Comparison of ENCODE assay signal across 34 mouse cellular contexts in the genomic region with DNA sequence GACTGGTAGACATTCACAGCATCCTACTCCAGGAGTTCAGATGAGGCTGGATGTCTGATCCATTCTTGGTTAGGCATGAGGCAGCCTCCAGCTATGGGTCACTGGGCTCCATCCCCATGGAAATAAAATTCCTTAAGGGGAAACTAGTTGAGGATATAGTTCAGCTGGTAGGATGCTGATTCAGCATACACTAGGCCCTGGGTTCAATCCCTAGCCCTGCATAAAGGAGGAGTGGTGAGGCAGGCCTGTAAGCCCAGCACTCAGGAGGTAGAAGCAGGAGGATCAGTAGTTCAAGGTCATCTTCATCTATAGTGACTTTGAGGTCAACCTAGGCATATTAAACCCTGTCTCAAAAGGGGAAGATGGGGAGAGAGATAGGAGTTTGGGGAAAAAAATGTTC. TPM values are rescaled to one million over a fixed set of nuclear protein-coding genes. Genes with fewer than 3 reads are reported as not detected.
"Had no signal": no experiment of that assay in that cellular context is flagged by ENCODE, and none has a peak within 500 bp of the region (broad histone marks: within the 10 kb centered on the region; RNA-seq: fewer than 3 reads in every experiment).

No protein-coding gene starts in this region.

- H3K4me3 ChIP-seq: gastrocnemius, adult 2 months; heart, embryonic 10.5 days; heart, embryonic 12.5 days; hindbrain, embryonic 10.5 days; hindbrain, embryonic 13.5 days; hindbrain, embryonic 15.5 days; kidney, embryonic 15.5 days; limb, embryonic 13.5 days; limb, embryonic 15.5 days; liver, embryonic 12.5 days had no signal

- ATAC-seq: hindbrain, postnatal 0 days; intestine, embryonic 16.5 days had no signal

- H3K9ac ChIP-seq: heart, embryonic 12.5 days; hindbrain, embryonic 13.5 days; hindbrain, embryonic 15.5 days; kidney, embryonic 15.5 days; limb, embryonic 13.5 days; limb, embryonic 15.5 days; liver, embryonic 12.5 days had no signal

- H3K27ac ChIP-seq: gastrocnemius, adult 2 months; heart, embryonic 10.5 days; hindbrain, embryonic 10.5 days; hindbrain, embryonic 13.5 days; hindbrain, embryonic 15.5 days; hindbrain, postnatal 0 days; kidney, embryonic 15.5 days; kidney, postnatal 0 days; limb, embryonic 13.5 days; limb, embryonic 15.5 days; liver, embryonic 12.5 days had no signal

- H3K4me2 ChIP-seq: heart, embryonic 12.5 days; hindbrain, embryonic 13.5 days; hindbrain, embryonic 15.5 days; kidney, embryonic 15.5 days; limb, embryonic 13.5 days; limb, embryonic 15.5 days; liver, embryonic 12.5 days had no signal

- DNase-seq: gastrocnemius, adult 2 months; gastrocnemius, postnatal 10 days; gastrocnemius, postnatal 25 days; heart, postnatal 10 days; heart, postnatal 4 days; kidney, adult 11 months; kidney, adult 2 months; kidney, adult 9 months; kidney, postnatal 14 days; kidney, postnatal 36 days; layer of hippocampus, adult 9-11 months; layer of hippocampus, postnatal 36 days; left cerebral cortex, postnatal 4 days had no signal

- H3K36me3 ChIP-seq: hindbrain, embryonic 15.5 days had no signal

- H3K4me1 ChIP-seq: hindbrain, embryonic 13.5 days; hindbrain, embryonic 15.5 days; kidney, embryonic 15.5 days; limb, embryonic 13.5 days; limb, embryonic 15.5 days had no signal

- H3K9me3 ChIP-seq: heart, embryonic 10.5 days; heart, embryonic 12.5 days; hindbrain, embryonic 10.5 days; hindbrain, embryonic 13.5 days; hindbrain, embryonic 15.5 days; kidney, embryonic 15.5 days; limb, embryonic 13.5 days; limb, embryonic 15.5 days; liver, embryonic 12.5 days had no signal

- H3K27me3 ChIP-seq: heart, embryonic 12.5 days; hindbrain, embryonic 13.5 days; hindbrain, embryonic 15.5 days; kidney, embryonic 15.5 days; limb, embryonic 13.5 days; limb, embryonic 15.5 days; liver, embryonic 12.5 days had no signal

RNA-seq across cellular contexts. Expression of a gene that starts 16.4 kb away (rescaled TPM):
- total RNA-seq: hindbrain, postnatal 0 days; layer of hippocampus, adult 18-20 months; layer of hippocampus, adult 8-10 months; layer of hippocampus, postnatal 14 days; layer of hippocampus, postnatal 36 days; left cerebral cortex, adult 18-20 months; left cerebral cortex, postnatal 10 days; left cerebral cortex, postnatal 25 days; left cerebral cortex, postnatal 4 days had no signal
- polyA plus RNA-seq: frontal cortex, adult 2 months; hindbrain, embryonic 10.5 days; hindbrain, postnatal 0 days; intestine, embryonic 14.5 days; kidney, postnatal 0 days; large intestine, adult 2 months had no signal

RNA-seq across cellular contexts. Expression of a gene that starts 17.2 kb away (rescaled TPM):
- total RNA-seq: gastrocnemius, adult 2 months had no signal
